Mouse (Mus musculus) lung, embryonic 14.5 days (tissue): ENCODE data around the gene Zmym1. TPM values are rescaled to one million over a fixed set of nuclear protein-coding genes. Genes with fewer than 3 reads are reported as not detected.
"Not testable (repeated sequence)": the region's sequence is repeated elsewhere in the genome, so short reads cannot be mapped to it uniquely, and the experiment has no call there.

ENCODE experiments used
- ATAC-seq: fragments of 200-750 bp; cut with Nextera tagmentation; 2 replicates; pipeline ENCODE4 v1.8.0; 2017; ENCODE audit warnings: mild to moderate bottlenecking, moderate TSS enrichment, moderate library complexity; ENCODE audit not compliant: insufficient read depth
- DNase-seq: peaks from one replicate; pipeline ENCODE4 v3.0.0-alpha.2; 2015
- H3K27ac ChIP-seq: fragments of 300-500 bp; sonication (generic); 2 replicates; pipeline ENCODE4 v1.5.1; 2014; ENCODE audit warnings: low read depth, mild to moderate bottlenecking, moderate library complexity
- H3K27me3 ChIP-seq: fragments of 300-500 bp; sonication (generic); 2 replicates; pipeline ENCODE4 v1.6.1; 2014; ENCODE audit warnings: low read length, control low read depth; ENCODE audit not compliant: insufficient read depth
- H3K36me3 ChIP-seq: fragments of 300-500 bp; sonication (generic); 2 replicates; pipeline ENCODE4 v1.6.1; 2014; ENCODE audit warnings: control low read depth; ENCODE audit not compliant: insufficient read depth
- H3K4me1 ChIP-seq: fragments of 300-500 bp; sonication (generic); 2 replicates; pipeline ENCODE4 v1.6.1; 2014; ENCODE audit warnings: antibody characterized with exemption, control low read depth; ENCODE audit not compliant: insufficient read depth
- H3K4me2 ChIP-seq: fragments of 300-500 bp; sonication (generic); 2 replicates; pipeline ENCODE4 v1.6.1; 2014; ENCODE audit warnings: mild to moderate bottlenecking
- H3K4me3 ChIP-seq: fragments of 300-500 bp; sonication (generic); 2 replicates; pipeline ENCODE4 v1.5.1; 2014; ENCODE audit warnings: low read depth, low read length
- H3K9ac ChIP-seq: fragments of 300-500 bp; sonication (generic); 2 replicates; pipeline ENCODE4 v1.6.1; 2014
- H3K9me3 ChIP-seq: fragments of 300-500 bp; sonication (generic); 2 replicates; pipeline ENCODE4 v1.6.1; 2016; ENCODE audit warnings: low read depth, low read length, control low read depth
- CTCF ChIP-seq: IDR thresholded peaks from 2 replicates; pipeline ENCODE4 v1.5.1; 2016; ENCODE audit warnings: antibody characterized with exemption, low read depth
- WGBS: fragments of 180-500 bp; shearing (Covaris S2); extraction: QIAGEN DNeasy Blood & Tissue Kit; methylation state at CpG from one replicate; pipeline ENCODE4 v1.1.7; 2014; 5-methylcytosine and 5-hydroxymethylcytosine counted together
- polyA plus RNA-seq: library from polyadenylated mRNA; unstranded; fragments of >200 nt; fragmentation: Nextera tagmentation; extraction: Ambion mirVana; gene quantifications from 2 replicates; pipeline ENCODE4 v1.2.1, GENCODE M21; 2014

Gene Zmym1
- 27.6 and 28.6 TPM in 2 replicates for polyA plus RNA-seq

DNA sequence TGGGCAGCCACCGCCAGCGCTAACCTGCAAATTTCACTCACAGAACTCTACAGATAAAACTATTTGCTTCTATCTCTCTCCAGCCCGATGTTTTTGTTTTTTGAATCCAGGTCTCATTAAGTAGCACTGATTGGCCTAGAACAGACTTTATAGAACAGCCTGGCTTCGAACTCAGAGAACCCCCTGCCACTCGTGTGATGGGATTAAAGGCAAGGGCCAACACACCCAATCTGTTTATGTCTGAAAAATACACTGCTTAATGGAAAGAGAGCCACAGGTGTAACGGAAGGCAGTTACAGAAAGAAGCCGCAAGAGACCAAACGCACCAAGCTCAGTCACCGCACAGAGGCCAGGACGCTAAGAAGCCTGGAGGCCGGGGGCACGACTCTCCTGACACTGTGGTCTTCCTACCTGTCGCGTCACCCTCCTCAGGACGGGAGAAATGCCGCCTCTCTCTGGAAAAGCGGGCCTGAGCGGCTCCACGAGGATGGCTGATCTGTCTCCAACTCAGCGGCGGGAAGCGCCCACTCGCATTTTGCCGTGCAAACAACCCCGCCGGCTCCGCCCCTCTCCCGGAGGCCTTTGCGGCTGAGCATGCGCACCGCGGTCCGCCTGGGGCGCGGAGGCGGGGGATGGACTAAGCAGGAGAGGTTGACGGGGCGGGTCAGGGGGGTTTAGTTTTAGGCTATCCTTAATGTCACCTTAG, at the start of gene Zmym1:
Gene Zmym1 (minus strand): TSS at position 568 of the 706 bp plus-strand sequence.
- Histone ChIP-seq H3K27me3 (no peaks in the 10 kb centered on the region), H3K4me1 (peaks cover 5% of the 10 kb centered on the region; the same call in 1 of the 2 replicates), H3K4me2 (peak within 1 kb of the TSS; percentile 85), H3K9ac (peak within 1 kb of the TSS; percentile 78), H3K9me3 (no peaks in the 10 kb centered on the region), H3K27ac (peak within 1 kb of the TSS; percentile 48; the same call in 1 of the 2 replicates), H3K4me3 (peak within 1 kb of the TSS; percentile 79), H3K36me3 (peaks cover 19% of the 10 kb centered on the region; the same call in 1 of the 2 replicates)
- ATAC-seq (peak; percentile 96), DNase-seq (peak; percentile 96)
- TF ChIP-seq CTCF, result no peak
- under 1% methylated on average over 38 of the region's 38 CpGs for WGBS

DNA sequence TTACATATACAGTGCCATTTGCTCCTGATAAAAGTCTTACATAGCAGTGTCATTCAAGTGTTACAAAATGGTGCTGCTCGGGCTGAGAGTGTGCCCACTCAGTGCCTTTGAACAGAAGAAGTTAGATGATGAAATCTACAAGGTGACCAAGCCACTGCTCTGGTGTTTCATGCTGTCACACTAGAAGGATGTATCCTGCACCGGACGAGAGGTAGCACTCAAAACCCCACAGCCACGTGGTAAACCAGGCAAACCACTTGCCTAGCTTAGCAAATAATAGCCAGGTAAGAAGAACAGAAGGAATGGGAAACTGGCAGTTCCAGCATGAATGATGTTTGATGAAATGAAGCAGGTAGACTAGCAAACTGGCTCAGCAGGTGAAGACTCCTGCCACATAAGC, 49.6 kb upstream of the Zmym1 start:
- no peak overlapping the region for H3K4me2 ChIP-seq
- WGBS, result 47% methylated on average over 4 of the region's 4 CpGs
- DNase-seq, result peak; percentile 15
- H3K36me3 ChIP-seq, result peaks cover 12% of the 10 kb centered on the region; the same call in 1 of the 2 replicates
- H3K27me3 ChIP-seq, result no peaks in the 10 kb centered on the region
- H3K4me3 ChIP-seq, result no peak overlapping the region
- no peaks in the 10 kb centered on the region for H3K9me3 ChIP-seq
- H3K9ac ChIP-seq, result no peak overlapping the region
- no peak for ATAC-seq
- no peak overlapping the region for H3K27ac ChIP-seq
- no peaks in the 10 kb centered on the region for H3K4me1 ChIP-seq
- no peak for TF ChIP-seq CTCF

GRCm38 (mm10) chr4:127107566-127107965, 46.6 kb upstream of the Zmym1 start:
- H3K9ac ChIP-seq, result no peak overlapping the region
- H3K27me3 ChIP-seq, result no peaks in the 10 kb centered on the region
- TF ChIP-seq CTCF, result no peak
- H3K4me2 ChIP-seq, result no peak overlapping the region
- H3K36me3 ChIP-seq, result peaks cover 15% of the 10 kb centered on the region; the same call in 1 of the 2 replicates
- 95% methylated on average over 4 of the region's 4 CpGs for WGBS
- DNase-seq (no peak), ATAC-seq (no peak)
- H3K4me3 ChIP-seq, result no peak overlapping the region
- no peaks in the 10 kb centered on the region for H3K9me3 ChIP-seq
- no peak overlapping the region for H3K27ac ChIP-seq
- H3K4me1 ChIP-seq, result no peaks in the 10 kb centered on the region

- not testable (repeated sequence) for H3K4me2 ChIP-seq, H3K27me3 ChIP-seq, H3K4me3 ChIP-seq, ATAC-seq, H3K36me3 ChIP-seq, H3K4me1 ChIP-seq, H3K9me3 ChIP-seq, DNase-seq, H3K9ac ChIP-seq, H3K27ac ChIP-seq
- 94% methylated on average over 1 of the region's 2 CpGs for WGBS
Observed at GRCm38 (mm10) chr4:127099552-127099951, 38.6 kb upstream of the Zmym1 start.

- Histone ChIP-seq H3K27ac (no peak overlapping the region), H3K4me2 (no peak overlapping the region), H3K4me1 (no peaks in the 10 kb centered on the region), H3K4me3 (no peak overlapping the region), H3K27me3 (no peaks in the 10 kb centered on the region), H3K36me3 (0 out of 2 replicates have a peak, but pooled peaks cover 3% of the 10 kb centered on the region), H3K9ac (no peak overlapping the region), H3K9me3 (no peaks in the 10 kb centered on the region)
- WGBS, result 82% methylated on average over 4 of the region's 4 CpGs
- ATAC-seq (no peak), DNase-seq (no peak)
- no peak for TF ChIP-seq CTCF
Observed at GRCm38 (mm10) chr4:127095090-127095489, 34.1 kb upstream of the Zmym1 start.

DNA sequence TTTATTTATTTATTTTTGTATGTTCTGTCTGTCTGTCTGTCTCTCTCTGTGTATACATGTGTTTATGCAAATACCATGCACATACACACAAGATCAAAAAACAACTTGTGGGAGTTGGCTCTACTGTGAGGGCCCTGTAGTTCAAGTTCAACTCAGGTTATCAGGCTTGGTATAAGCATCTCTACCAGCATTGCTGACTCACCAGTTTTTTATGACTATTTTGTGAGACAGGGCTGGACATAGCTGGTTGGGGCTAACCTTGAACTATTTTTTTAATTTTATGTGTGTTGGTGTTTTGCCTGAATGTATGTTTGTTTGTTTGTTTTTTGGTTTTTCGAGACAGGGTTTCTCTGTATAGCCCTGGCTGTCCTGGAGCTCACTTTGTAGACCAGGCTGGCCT, 30.2 kb upstream of the Zmym1 start:
- no peaks in the 10 kb centered on the region for H3K4me1 ChIP-seq

DNA sequence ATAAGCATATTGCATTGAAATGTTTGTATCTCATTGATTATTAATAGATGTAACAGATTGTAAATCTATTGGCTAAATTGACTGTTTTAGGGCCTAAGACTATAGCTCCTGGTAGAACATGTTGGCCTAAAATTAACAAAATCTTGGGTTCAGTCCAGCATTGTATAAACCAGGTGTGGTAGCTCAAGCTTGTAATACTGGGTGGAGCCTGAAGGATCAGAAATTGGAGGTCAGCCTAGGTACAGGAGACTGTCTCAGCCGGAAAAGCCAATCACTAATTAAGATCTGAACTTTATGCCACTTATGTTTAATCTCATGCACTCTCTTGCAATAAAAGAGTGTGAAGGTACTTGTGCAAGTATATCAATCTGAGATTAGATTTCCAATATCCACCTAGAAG, 24.8 kb upstream of the Zmym1 start:
- Histone ChIP-seq H3K36me3 (peaks cover 15% of the 10 kb centered on the region; the same call in 1 of the 2 replicates), H3K27ac (no peak overlapping the region), H3K4me2 (no peak overlapping the region), H3K9ac (no peak overlapping the region), H3K27me3 (no peaks in the 10 kb centered on the region), H3K4me1 (no peaks in the 10 kb centered on the region), H3K4me3 (no peak overlapping the region), H3K9me3 (no peaks in the 10 kb centered on the region)
- DNase-seq, result no peak
- ATAC-seq, result no peak
- 82% methylated on average over 1 of the region's 1 CpGs for WGBS
- no peak for TF ChIP-seq CTCF

More for the DNA sequence above, 30.2 kb upstream of the Zmym1 start:
- DNase-seq (no peak), ATAC-seq (no peak)
- Histone ChIP-seq H3K4me3 (no peak overlapping the region), H3K9ac (no peak overlapping the region), H3K27ac (no peak overlapping the region), H3K9me3 (no peaks in the 10 kb centered on the region), H3K4me2 (no peak overlapping the region), H3K36me3 (peaks cover 15% of the 10 kb centered on the region; the same call in 1 of the 2 replicates), H3K27me3 (no peaks in the 10 kb centered on the region)
- no peak for TF ChIP-seq CTCF
- WGBS, result 89% methylated on average over 1 of the region's 1 CpGs
